16 mouse cellular contexts compared by ENCODE assay signal in the genomic region with DNA sequence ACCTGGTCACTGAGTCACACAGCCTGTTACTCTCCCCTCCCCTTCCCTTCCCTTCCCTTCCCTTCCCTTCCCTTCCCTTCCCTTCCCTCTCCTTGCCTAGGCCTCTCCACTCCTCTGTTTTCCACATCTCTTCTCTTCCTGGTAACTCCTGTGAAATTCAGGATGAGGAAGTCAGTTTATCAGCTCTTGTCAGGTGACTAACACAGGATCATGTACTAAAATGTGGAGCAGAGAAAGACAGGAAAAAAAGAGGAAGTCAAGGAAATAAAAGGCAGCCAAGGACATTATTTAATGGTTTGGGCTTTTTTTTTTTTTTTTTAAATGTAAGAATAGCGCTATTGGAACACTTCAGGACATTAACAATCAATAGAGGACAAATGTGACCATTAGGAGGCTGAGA.
"Had no signal": no experiment of that assay in that cellular context is flagged by ENCODE, and none has a peak within 500 bp of the region (broad histone marks: within the 10 kb centered on the region; RNA-seq: fewer than 3 reads in every experiment).

No protein-coding gene starts in this region.

- H3K4me2 ChIP-seq: kidney, embryonic 15.5 days; liver, embryonic 13.5 days; midbrain, embryonic 12.5 days; midbrain, embryonic 15.5 days; neural tube, embryonic 12.5 days; neural tube, embryonic 15.5 days; stomach, embryonic 15.5 days had no signal

- H3K4me1 ChIP-seq: midbrain, embryonic 12.5 days; midbrain, embryonic 15.5 days; neural tube, embryonic 12.5 days; neural tube, embryonic 15.5 days; stomach, embryonic 15.5 days had no signal

- DNase-seq: kidney, adult 8-10 months; kidney, postnatal 10 days; kidney, postnatal 4 days; liver, embryonic 13.5 days; lung, adult 2 months; right cerebral cortex, postnatal 25 days; spleen, adult 18-20 months; thymus, adult 18-20 months; thymus, postnatal 36 days had no signal

- H3K27ac ChIP-seq: kidney, embryonic 15.5 days; liver, embryonic 13.5 days; macrophage; midbrain, embryonic 12.5 days; midbrain, embryonic 15.5 days; neural tube, embryonic 12.5 days; neural tube, embryonic 15.5 days; stomach, embryonic 15.5 days had no signal

- H3K9me3 ChIP-seq: kidney, embryonic 15.5 days; liver, embryonic 13.5 days; midbrain, embryonic 12.5 days; midbrain, embryonic 15.5 days; neural tube, embryonic 12.5 days; neural tube, embryonic 15.5 days; stomach, embryonic 15.5 days had no signal

- H3K27me3 ChIP-seq: kidney, embryonic 15.5 days; liver, embryonic 13.5 days; midbrain, embryonic 12.5 days; midbrain, embryonic 15.5 days; neural tube, embryonic 12.5 days; neural tube, embryonic 15.5 days; stomach, embryonic 15.5 days had no signal

- ATAC-seq: midbrain, embryonic 15.5 days had no signal

- H3K4me3 ChIP-seq: kidney, embryonic 15.5 days; liver, embryonic 13.5 days; midbrain, embryonic 12.5 days; midbrain, embryonic 15.5 days; neural tube, embryonic 12.5 days; neural tube, embryonic 15.5 days; stomach, embryonic 15.5 days had no signal

- H3K36me3 ChIP-seq: kidney, embryonic 15.5 days; liver, embryonic 13.5 days; midbrain, embryonic 12.5 days; midbrain, embryonic 15.5 days; neural tube, embryonic 12.5 days; neural tube, embryonic 15.5 days; stomach, embryonic 15.5 days had no signal

- H3K9ac ChIP-seq: kidney, embryonic 15.5 days; liver, embryonic 13.5 days; midbrain, embryonic 12.5 days; midbrain, embryonic 15.5 days; neural tube, embryonic 12.5 days; neural tube, embryonic 15.5 days; stomach, embryonic 15.5 days had no signal
